Mouse (Mus musculus) heart, embryonic 11.5 days (tissue): ENCODE measurements at regions not wholly inside any gene's neighbourhood (a gene's known extent, or its start where the extent isn't known, plus 50 kb on each side); places are given as distances from the start of the nearest gene placed in this dataset.

Experiments
- ATAC-seq: fragments of 200-750 bp; cut with Nextera tagmentation; replicated peaks from 2 replicates; pipeline ENCODE4 v1.8.0; 2017; ENCODE audit warnings: moderate library complexity; ENCODE audit not compliant: insufficient number of reproducible peaks, low FRiP score, low TSS enrichment
- H3K27ac ChIP-seq: fragments of 300-500 bp; sonication (generic); 2 replicates; pipeline ENCODE4 v1.5.1; 2014; ENCODE audit warnings: mild to moderate bottlenecking, low read depth, low read length
- H3K27me3 ChIP-seq: fragments of 300-500 bp; sonication (generic); 2 replicates; pipeline ENCODE4 v1.6.1; 2014; ENCODE audit warnings: mild to moderate bottlenecking, low read length, mixed read lengths; ENCODE audit not compliant: control insufficient read depth, insufficient read depth
- H3K36me3 ChIP-seq: fragments of 300-500 bp; sonication (generic); 2 replicates; pipeline ENCODE4 v1.6.1; 2014; ENCODE audit warnings: mild to moderate bottlenecking, low read length, moderate library complexity, mixed read lengths; ENCODE audit not compliant: control insufficient read depth, insufficient read depth
- H3K4me1 ChIP-seq: fragments of 300-500 bp; sonication (generic); 2 replicates; pipeline ENCODE4 v1.6.1; 2014; ENCODE audit warnings: low read length; ENCODE audit not compliant: control insufficient read depth, insufficient read depth
- H3K4me2 ChIP-seq: fragments of 300-500 bp; sonication (generic); 2 replicates; pipeline ENCODE4 v1.6.1; 2014; ENCODE audit warnings: mild to moderate bottlenecking, moderate library complexity
- H3K4me3 ChIP-seq: fragments of 300-500 bp; sonication (generic); 2 replicates; pipeline ENCODE4 v1.5.1; 2014; ENCODE audit warnings: low read depth, low read length
- H3K9ac ChIP-seq: fragments of 300-500 bp; sonication (generic); 2 replicates; pipeline ENCODE4 v1.6.1; 2014; ENCODE audit warnings: mild to moderate bottlenecking, low read depth, low read length, moderate library complexity
- H3K9me3 ChIP-seq: fragments of 300-500 bp; sonication (generic); replicated peaks from 2 replicates; pipeline ENCODE4 v1.6.1; 2016; ENCODE audit warnings: low read length; ENCODE audit not compliant: control insufficient read depth
- WGBS: fragments of 180-500 bp; shearing (Covaris S2); extraction: QIAGEN DNeasy Blood & Tissue Kit; methylation state at CpG from one replicate; pipeline ENCODE4 v1.1.7; 2014; ENCODE audit not compliant: insufficient replicate concordance; 5-methylcytosine and 5-hydroxymethylcytosine counted together

- H3K4me2 ChIP-seq, result no peak overlapping the region
- no peak overlapping the region for H3K4me3 ChIP-seq
- no peak overlapping the region for H3K9ac ChIP-seq
- no peaks in the 10 kb centered on the region for H3K9me3 ChIP-seq
- 75% methylated on average over 2 of the region's 2 CpGs for WGBS
- H3K36me3 ChIP-seq, result no peaks in the 10 kb centered on the region
- H3K27me3 ChIP-seq, result no peaks in the 10 kb centered on the region
- H3K4me1 ChIP-seq, result peaks cover 11% of the 10 kb centered on the region
- no peak for ATAC-seq
- H3K27ac ChIP-seq, result no peak overlapping the region
These were observed 65.6 kb downstream of the Thap12 start for GRCm38 (mm10) chr7:98768460-98768859.

- ATAC-seq, result no peak
- 41% methylated on average over 1 of the region's 1 CpGs for WGBS
- no peaks in the 10 kb centered on the region for H3K27me3 ChIP-seq
- H3K36me3 ChIP-seq, result no peaks in the 10 kb centered on the region
- H3K9ac ChIP-seq, result no peak overlapping the region
- no peaks in the 10 kb centered on the region for H3K9me3 ChIP-seq
- no peak overlapping the region for H3K4me2 ChIP-seq
- H3K27ac ChIP-seq, result 0 out of 2 replicates have a peak overlapping the region, but pooled peaks have one; percentile 18
- H3K4me3 ChIP-seq, result no peak overlapping the region
- peaks cover 11% of the 10 kb centered on the region for H3K4me1 ChIP-seq
These were observed 65.7 kb upstream of the Wnt11 start for GRCm38 (mm10) chr7:98769111-98769734.

GRCm38 (mm10) chr7:98770257-98770890 is 64.5 kb upstream of the Wnt11 start:
- peak overlapping the region; percentile 49 for H3K4me2 ChIP-seq
- peaks cover 11% of the 10 kb centered on the region for H3K4me1 ChIP-seq
- H3K4me3 ChIP-seq, result peak overlapping the region; percentile 9; the same call in 1 of the 2 replicates

GRCm38 (mm10) chr7:98771134-98771775 is 63.7 kb upstream of the Wnt11 start:
- Histone ChIP-seq H3K9ac (no peak overlapping the region), H3K27me3 (no peaks in the 10 kb centered on the region), H3K4me3 (no peak overlapping the region), H3K9me3 (no peaks in the 10 kb centered on the region), H3K4me2 (no peak overlapping the region), H3K27ac (no peak overlapping the region), H3K36me3 (no peaks in the 10 kb centered on the region), H3K4me1 (peaks cover 11% of the 10 kb centered on the region)
- 43% methylated on average over 7 of the region's 7 CpGs for WGBS
- ATAC-seq, result no peak

More at GRCm38 (mm10) chr7:98770257-98770890, 64.5 kb upstream of the Wnt11 start:
- WGBS, result 8% methylated on average over 8 of the region's 8 CpGs
- Histone ChIP-seq H3K36me3 (no peaks in the 10 kb centered on the region), H3K9me3 (no peaks in the 10 kb centered on the region), H3K27ac (peak overlapping the region; percentile 55; the same call in 1 of the 2 replicates), H3K9ac (0 out of 2 replicates have a peak overlapping the region, but pooled peaks have one; percentile 30), H3K27me3 (no peaks in the 10 kb centered on the region)
- no peak for ATAC-seq

GRCm38 (mm10) chr7:98774597-98774996 is 60.3 kb upstream of the Wnt11 start:
- H3K27me3 ChIP-seq, result no peaks in the 10 kb centered on the region
- no peak overlapping the region for H3K27ac ChIP-seq
- no peak overlapping the region for H3K4me2 ChIP-seq
- H3K4me1 ChIP-seq, result peaks cover 7% of the 10 kb centered on the region
- ATAC-seq, result no peak
- H3K36me3 ChIP-seq, result no peaks in the 10 kb centered on the region
- H3K9ac ChIP-seq, result no peak overlapping the region
- WGBS, result 42% methylated on average over 4 of the region's 4 CpGs
- no peaks in the 10 kb centered on the region for H3K9me3 ChIP-seq
- H3K4me3 ChIP-seq, result no peak overlapping the region

GRCm38 (mm10) chr7:98775031-98775430 is 59.9 kb upstream of the Wnt11 start:
- H3K4me3 ChIP-seq, result no peak overlapping the region
- peaks cover 7% of the 10 kb centered on the region for H3K4me1 ChIP-seq
- H3K9ac ChIP-seq, result no peak overlapping the region
- no peaks in the 10 kb centered on the region for H3K36me3 ChIP-seq
- H3K27ac ChIP-seq, result no peak overlapping the region
- H3K4me2 ChIP-seq, result no peak overlapping the region
- no peak for ATAC-seq
- no peaks in the 10 kb centered on the region for H3K9me3 ChIP-seq
- no peaks in the 10 kb centered on the region for H3K27me3 ChIP-seq
- WGBS, result 48% methylated on average over 8 of the region's 8 CpGs

GRCm38 (mm10) chr7:98777304-98777849 is 57.5 kb upstream of the Wnt11 start:
- H3K9me3 ChIP-seq, result no peaks in the 10 kb centered on the region
- no peak overlapping the region for H3K4me2 ChIP-seq
- H3K4me3 ChIP-seq, result no peak overlapping the region
- no peaks in the 10 kb centered on the region; the same call in 1 of the 2 replicates for H3K4me1 ChIP-seq
- no peaks in the 10 kb centered on the region for H3K36me3 ChIP-seq
- WGBS, result 56% methylated on average over 3 of the region's 3 CpGs
- ATAC-seq, result no peak
- no peaks in the 10 kb centered on the region for H3K27me3 ChIP-seq
- H3K27ac ChIP-seq, result no peak overlapping the region
- H3K9ac ChIP-seq, result no peak overlapping the region

GRCm38 (mm10) chr7:98778929-98779328 is 56.0 kb upstream of the Wnt11 start:
- Histone ChIP-seq H3K4me3 (no peak overlapping the region), H3K9me3 (no peaks in the 10 kb centered on the region), H3K9ac (no peak overlapping the region), H3K36me3 (no peaks in the 10 kb centered on the region), H3K27me3 (no peaks in the 10 kb centered on the region), H3K4me2 (no peak overlapping the region), H3K4me1 (peaks cover 7% of the 10 kb centered on the region), H3K27ac (no peak overlapping the region)
- ATAC-seq, result peak; percentile 48
- WGBS, result 9% methylated on average over 5 of the region's 5 CpGs
